Mouse (Mus musculus): ENCODE data around the gene Mettl1. TPM values are rescaled to one million over a fixed set of nuclear protein-coding genes. Genes with fewer than 3 reads are reported as not detected.

Mettl1 gene
- polyA plus RNA-seq, 1 experiment: 3.1 TPM

DNA sequence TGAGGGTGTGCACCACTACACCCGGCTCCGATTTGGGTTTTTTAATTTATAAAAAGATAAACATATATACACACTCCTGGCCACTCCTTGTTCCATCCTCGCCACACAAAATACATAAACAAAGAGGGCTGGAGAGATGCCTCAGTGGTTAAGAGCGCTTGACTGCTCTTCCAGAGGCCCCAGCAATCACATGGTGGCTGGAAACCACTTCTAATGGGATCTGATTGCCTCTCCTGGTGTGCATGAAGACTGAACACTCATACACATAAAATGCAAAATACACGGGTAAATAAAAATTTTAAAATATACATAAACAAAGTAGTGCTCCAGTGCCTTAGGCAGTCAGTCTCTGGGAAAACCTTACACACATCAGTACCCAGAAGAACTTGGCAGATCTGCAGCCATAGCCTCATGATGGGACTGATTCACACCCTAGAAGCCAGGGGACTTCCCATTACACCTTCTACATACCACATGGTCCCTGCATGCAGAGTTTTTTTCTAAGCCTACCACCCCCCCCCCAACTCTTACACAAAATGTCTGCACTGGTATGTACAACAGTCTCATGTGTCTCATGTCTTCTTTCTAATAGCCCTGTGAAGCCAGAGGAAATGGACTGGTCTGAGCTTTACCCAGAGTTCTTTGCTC, 1.4 kb downstream of the Mettl1 start:
- TF ChIP-seq POLR2A (IDR thresholded peaks at IDR 0.05; ENCODE audit: borderline replicate concordance, low read depth, low read length): no peak
- no peak for TF ChIP-seq CTCF (IDR thresholded peaks at IDR 0.05; ENCODE audit: low read depth, low read length)
- Histone ChIP-seq H3K4me1 (ENCODE audit: control insufficient read depth, insufficient read depth, low read length) (peaks cover 9% of the 10 kb centered on the region), H3K27ac (ENCODE audit: insufficient read depth, low read depth, low read length) (peak overlapping the region; percentile 31; the same call in 1 of the 2 replicates), H3K4me3 (ENCODE audit: insufficient read depth, low read length) (peak overlapping the region; percentile 99)

DNA sequence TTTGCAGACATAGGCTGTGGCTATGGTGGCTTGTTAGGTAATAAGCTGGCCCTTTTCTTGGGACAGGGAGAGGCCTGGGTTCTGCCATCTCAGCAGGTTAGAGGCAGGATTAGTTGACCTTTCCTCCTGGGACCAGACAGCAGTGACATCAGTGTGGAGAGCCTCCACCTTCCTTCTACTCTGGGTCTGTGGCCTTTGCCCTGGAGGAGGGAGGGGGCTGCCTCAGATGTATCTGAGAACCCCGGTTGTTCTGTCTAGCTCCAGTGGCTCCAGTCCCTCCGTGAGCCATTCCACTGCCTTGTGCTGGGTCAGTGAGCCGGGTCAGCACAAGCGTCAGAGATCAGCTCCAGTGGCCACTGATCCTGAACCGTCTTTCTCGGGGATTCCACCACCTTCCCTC, 2.0 kb downstream of the Mettl1 start:
- Histone ChIP-seq H3K4me1 (ENCODE audit: control insufficient read depth, insufficient read depth, low read length) (peaks cover 9% of the 10 kb centered on the region), H3K27ac (ENCODE audit: insufficient read depth, low read depth, low read length) (no peak overlapping the region), H3K4me3 (ENCODE audit: insufficient read depth, low read length) (no peak overlapping the region)
- no peak for TF ChIP-seq POLR2A (IDR thresholded peaks at IDR 0.05; ENCODE audit: borderline replicate concordance, low read depth, low read length)

DNA sequence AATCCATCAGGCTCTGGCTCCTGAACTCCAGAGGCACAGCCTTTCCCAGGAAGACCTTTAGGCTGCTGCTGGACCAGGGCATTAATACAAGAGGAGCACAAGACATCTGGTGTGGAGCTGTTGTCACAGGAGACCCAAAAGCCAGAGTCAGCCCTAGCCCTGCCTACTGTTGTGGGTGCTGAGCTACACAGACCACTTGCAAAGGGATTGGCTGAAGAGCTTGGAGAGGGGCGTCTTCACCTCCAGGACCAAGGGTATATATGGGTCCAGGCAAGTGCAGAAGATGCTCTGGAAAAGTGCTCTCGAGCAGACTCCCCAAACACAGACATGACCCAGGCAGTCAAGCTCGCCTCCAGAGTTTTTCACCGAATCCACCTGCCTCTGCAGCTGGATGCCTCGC, 6.7 kb downstream of the Mettl1 start, which contains the start of gene Cyp27b1:
Gene Cyp27b1, plus strand, starts transcription at position 297 of the 400 bp plus-strand sequence.
- H3K4me1 ChIP-seq (ENCODE audit: control insufficient read depth, insufficient read depth, low read length): peaks cover 10% of the 10 kb centered on the region
- no peak within 1 kb of the TSS for H3K27ac ChIP-seq (ENCODE audit: insufficient read depth, low read depth, low read length)
- peak within 1 kb of the TSS; percentile 23 for H3K4me3 ChIP-seq (ENCODE audit: insufficient read depth, low read length)
- no peak for TF ChIP-seq POLR2A (IDR thresholded peaks at IDR 0.05; ENCODE audit: borderline replicate concordance, low read depth, low read length)

DNA sequence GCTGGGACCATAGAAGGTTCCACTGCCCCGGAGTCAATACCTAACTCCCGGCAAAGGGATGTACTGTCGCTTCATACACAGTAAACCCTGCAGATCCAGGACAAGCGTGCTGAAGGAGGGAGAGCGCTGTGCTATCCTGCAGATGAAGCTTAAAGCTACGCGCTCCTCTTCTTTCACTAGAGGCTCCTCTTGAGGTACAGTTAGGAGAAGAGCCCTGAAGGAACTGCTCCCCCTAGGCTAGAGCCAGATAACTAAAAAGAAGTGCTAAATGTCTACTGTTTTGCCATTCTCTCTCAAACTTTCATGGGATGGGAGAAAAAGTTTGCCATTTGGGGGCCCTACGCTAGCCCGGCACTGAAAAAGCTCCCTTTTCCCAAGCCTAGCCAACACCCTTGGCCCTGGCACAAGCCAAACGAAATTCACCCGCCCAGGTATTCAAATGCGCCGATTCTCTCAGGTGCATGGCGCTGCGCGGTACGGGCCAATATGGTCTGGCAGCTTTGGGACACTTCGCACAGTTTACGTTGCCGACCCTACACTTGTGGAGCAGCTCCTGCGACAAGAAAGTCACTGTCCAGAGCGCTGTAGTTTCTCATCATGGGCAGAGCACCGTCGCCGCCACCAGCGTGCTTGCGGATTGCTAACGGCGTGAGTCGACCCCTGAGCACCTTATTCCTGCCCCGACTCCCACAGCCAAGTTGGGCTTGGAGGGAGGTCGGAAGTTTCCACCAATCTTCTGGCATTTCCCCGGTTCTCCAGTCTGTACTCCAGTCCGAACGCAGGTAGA, 7.6 kb downstream of the Mettl1 start:
- peaks cover 7% of the 10 kb centered on the region for H3K4me1 ChIP-seq (ENCODE audit: control insufficient read depth, insufficient read depth, low read length)
- H3K27ac ChIP-seq (ENCODE audit: insufficient read depth, low read depth, low read length): no peak overlapping the region
- TF ChIP-seq POLR2A (IDR thresholded peaks at IDR 0.05; ENCODE audit: borderline replicate concordance, low read depth, low read length) (no peak), CTCF (IDR thresholded peaks at IDR 0.05; ENCODE audit: low read depth, low read length) (no peak)
- peak overlapping the region; percentile 23 for H3K4me3 ChIP-seq (ENCODE audit: insufficient read depth, low read length)

DNA sequence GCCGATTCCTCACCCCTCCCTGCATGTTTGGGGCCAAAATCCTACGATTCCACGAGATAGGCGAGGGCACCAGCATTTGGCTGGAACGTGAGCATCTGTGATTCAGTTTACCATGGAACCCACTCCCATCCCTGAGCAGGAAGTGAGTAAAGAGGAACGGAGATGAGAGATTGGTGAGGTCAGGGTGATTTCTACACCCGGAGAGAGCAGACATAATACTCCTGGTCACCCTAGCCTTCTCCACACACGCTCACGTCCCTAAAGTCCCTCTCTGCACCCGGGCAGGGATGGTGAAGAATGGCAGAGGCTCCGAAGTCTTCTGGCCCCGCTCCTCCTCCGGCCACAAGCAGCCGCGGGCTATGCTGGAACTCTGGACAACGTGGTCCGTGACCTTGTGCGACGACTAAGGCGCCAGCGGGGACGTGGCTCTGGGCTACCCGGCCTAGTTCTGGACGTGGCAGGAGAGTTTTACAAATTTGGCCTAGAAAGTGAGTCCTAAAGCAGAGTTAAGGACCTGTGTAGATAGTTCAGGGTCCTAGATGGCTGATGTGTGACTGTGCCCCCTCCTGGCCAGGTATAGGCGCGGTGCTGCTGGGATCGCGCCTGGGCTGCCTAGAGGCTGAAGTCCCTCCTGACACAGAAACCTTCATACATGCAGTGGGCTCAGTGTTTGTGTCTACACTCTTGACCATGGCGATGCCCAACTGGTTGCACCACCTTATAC, 8.3 kb downstream of the Mettl1 start:
- TF ChIP-seq POLR2A (IDR thresholded peaks at IDR 0.05; ENCODE audit: borderline replicate concordance, low read depth, low read length) (no peak), CTCF (IDR thresholded peaks at IDR 0.05; ENCODE audit: low read depth, low read length) (0 out of 2 replicates have a peak, but pooled peaks have one; percentile 20)
- Histone ChIP-seq H3K4me3 (ENCODE audit: insufficient read depth, low read length) (peak overlapping the region; percentile 23), H3K27ac (ENCODE audit: insufficient read depth, low read depth, low read length) (no peak overlapping the region), H3K4me1 (ENCODE audit: control insufficient read depth, insufficient read depth, low read length) (peaks cover 7% of the 10 kb centered on the region)

DNA sequence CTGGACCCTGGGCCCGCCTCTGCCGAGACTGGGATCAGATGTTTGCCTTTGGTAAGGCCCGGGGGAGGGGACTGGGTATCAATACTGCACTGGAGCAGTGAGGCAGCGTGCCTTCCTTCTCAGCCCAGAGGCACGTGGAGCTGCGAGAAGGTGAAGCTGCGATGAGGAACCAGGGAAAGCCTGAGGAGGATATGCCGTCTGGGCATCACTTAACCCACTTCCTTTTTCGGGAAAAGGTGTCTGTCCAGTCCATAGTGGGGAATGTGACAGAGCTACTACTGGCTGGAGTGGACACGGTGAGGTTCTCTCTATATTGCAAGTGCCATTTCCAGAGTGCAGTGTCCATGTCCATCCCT, 8.9 kb downstream of the Mettl1 start:
- no peak overlapping the region for H3K27ac ChIP-seq (ENCODE audit: insufficient read depth, low read depth, low read length)
- TF ChIP-seq CTCF (IDR thresholded peaks at IDR 0.05; ENCODE audit: low read depth, low read length) (no peak), POLR2A (IDR thresholded peaks at IDR 0.05; ENCODE audit: borderline replicate concordance, low read depth, low read length) (no peak)
- no peak overlapping the region for H3K4me3 ChIP-seq (ENCODE audit: insufficient read depth, low read length)
- peaks cover 7% of the 10 kb centered on the region for H3K4me1 ChIP-seq (ENCODE audit: control insufficient read depth, insufficient read depth, low read length)

DNA sequence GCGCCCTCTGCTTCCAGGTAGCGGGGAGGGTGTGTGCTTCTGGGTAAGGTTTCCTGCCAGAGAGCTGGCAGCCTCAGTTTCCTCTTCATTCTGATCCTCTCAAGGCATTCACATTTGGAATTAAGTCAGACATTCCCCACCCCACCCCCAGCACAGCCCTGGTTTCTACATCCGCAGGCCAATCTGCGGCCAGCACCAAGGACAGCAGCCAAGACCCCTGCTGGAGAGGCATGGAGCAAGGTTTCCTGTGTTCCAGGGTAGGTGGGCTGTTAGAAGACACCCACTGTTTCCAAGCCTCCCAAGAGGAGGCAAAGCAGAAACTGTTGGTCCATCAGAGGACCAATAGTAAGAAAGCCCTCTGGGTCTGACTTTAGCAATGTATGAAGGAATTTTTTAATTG, 13.4 kb downstream of the Mettl1 start:
- TF ChIP-seq CTCF (IDR thresholded peaks at IDR 0.05; ENCODE audit: low read depth, low read length) (no peak), POLR2A (IDR thresholded peaks at IDR 0.05; ENCODE audit: borderline replicate concordance, low read depth, low read length) (no peak)
- no peak overlapping the region for H3K27ac ChIP-seq (ENCODE audit: insufficient read depth, low read depth, low read length)
- H3K4me3 ChIP-seq (ENCODE audit: insufficient read depth, low read length): no peak overlapping the region
- peaks cover 4% of the 10 kb centered on the region for H3K4me1 ChIP-seq (ENCODE audit: control insufficient read depth, insufficient read depth, low read length)

DNA sequence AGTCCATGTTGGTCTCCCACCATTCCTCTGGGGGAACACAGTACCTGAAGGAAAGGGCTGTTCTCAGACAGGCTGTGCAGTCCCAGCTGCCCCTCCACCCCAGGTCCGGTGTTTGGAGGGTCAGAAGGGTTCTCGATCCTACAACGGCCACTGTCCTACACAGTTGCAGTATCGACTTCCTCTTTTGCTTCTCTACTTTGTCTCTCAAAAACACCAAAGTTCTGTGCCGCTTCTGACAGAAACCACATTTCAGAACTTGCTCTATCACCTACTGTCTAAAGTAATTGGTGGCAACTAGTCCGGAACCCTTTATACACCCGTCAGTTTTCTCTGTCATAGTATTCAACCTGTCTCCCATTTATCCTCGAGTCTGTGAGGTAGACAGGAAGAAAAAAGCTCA, 14.2 kb downstream of the Mettl1 start:
- Histone ChIP-seq H3K4me1 (ENCODE audit: control insufficient read depth, insufficient read depth, low read length) (no peaks in the 10 kb centered on the region), H3K4me3 (ENCODE audit: insufficient read depth, low read length) (no peak overlapping the region), H3K27ac (ENCODE audit: insufficient read depth, low read depth, low read length) (no peak overlapping the region)
- no peak for TF ChIP-seq CTCF (IDR thresholded peaks at IDR 0.05; ENCODE audit: low read depth, low read length)
- TF ChIP-seq POLR2A (IDR thresholded peaks at IDR 0.05; ENCODE audit: borderline replicate concordance, low read depth, low read length): no peak

DNA sequence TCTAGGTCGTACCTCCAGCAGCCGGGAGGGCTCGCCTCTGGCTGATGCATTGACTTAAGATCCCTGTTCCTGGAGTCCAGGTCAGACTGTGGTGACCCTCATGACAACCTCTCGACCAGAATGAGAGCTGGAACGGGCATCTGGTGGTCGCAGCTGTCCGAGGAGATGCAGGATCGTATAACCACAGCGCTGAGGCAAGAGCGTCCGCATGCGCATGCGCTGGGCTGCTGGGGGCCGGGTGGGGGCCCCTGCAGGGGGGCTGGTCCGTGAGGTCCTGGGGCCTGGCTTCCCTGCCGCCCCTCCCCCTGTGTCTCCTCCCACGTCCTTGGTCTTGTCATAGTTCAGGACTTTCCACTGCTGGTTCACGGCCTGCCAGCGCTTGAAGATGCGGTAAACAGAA, 15.3 kb downstream of the Mettl1 start:
- TF ChIP-seq CTCF (IDR thresholded peaks at IDR 0.05; ENCODE audit: low read depth, low read length): no peak
- TF ChIP-seq POLR2A (IDR thresholded peaks at IDR 0.05; ENCODE audit: borderline replicate concordance, low read depth, low read length): no peak
- no peak overlapping the region for H3K4me3 ChIP-seq (ENCODE audit: insufficient read depth, low read length)
- H3K27ac ChIP-seq (ENCODE audit: insufficient read depth, low read depth, low read length): no peak overlapping the region
- H3K4me1 ChIP-seq (ENCODE audit: control insufficient read depth, insufficient read depth, low read length): peaks cover 2% of the 10 kb centered on the region

DNA sequence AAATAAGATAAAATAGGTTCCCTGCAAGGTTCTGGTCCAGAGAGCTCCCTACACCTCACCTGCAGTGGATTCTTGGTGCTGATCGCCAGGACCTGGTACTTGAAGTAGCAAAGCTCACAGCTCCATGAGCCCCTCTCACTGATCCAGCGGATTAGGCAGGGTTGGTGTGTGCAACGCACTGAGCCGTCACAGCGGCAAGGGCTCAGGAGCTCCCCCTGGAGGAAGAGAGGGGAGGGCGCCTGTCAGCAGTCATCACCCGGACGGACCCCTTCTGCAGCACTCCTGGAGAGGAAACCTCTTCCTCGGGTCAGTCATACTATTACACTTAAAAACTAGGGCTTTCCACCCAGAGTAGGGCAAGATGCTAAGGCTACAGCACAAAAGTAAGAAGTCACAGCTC, 16.9 kb downstream of the Mettl1 start:
- H3K27ac ChIP-seq (ENCODE audit: insufficient read depth, low read depth, low read length): no peak overlapping the region
- H3K4me1 ChIP-seq (ENCODE audit: control insufficient read depth, insufficient read depth, low read length): peaks cover 10% of the 10 kb centered on the region
- peak overlapping the region; percentile 32; the same call in 1 of the 2 replicates for H3K4me3 ChIP-seq (ENCODE audit: insufficient read depth, low read length)
- TF ChIP-seq CTCF (IDR thresholded peaks at IDR 0.05; ENCODE audit: low read depth, low read length): peak; percentile 85
- no peak for TF ChIP-seq POLR2A (IDR thresholded peaks at IDR 0.05; ENCODE audit: borderline replicate concordance, low read depth, low read length)
